Comparison of ENCODE assay signal across 8 mouse cellular contexts in genomic region chr11:86484910-86485510, GRCm38 (mm10). TPM values are rescaled to one million over a fixed set of nuclear protein-coding genes. Genes with fewer than 3 reads are reported as not detected.
DNase-seq lines count a peak whose midpoint lies in the region; ATAC-seq lines count a peak whose summit lies in the region.

No protein-coding gene starts in this region.

- H3K4me3 ChIP-seq in forebrain, embryonic 13.5 days = peak overlapping the region; percentile 70
- H3K4me3 ChIP-seq in hindbrain, embryonic 13.5 days = peak overlapping the region; percentile 64

- H3K9me3 ChIP-seq in forebrain, embryonic 13.5 days (replicated peaks) = no peaks in the 10 kb centered on the region
- no peaks in the 10 kb centered on the region for H3K9me3 ChIP-seq in hindbrain, embryonic 13.5 days

- peaks cover 8% of the 10 kb centered on the region; the same call in 1 of the 2 replicates for H3K27me3 ChIP-seq in forebrain, embryonic 13.5 days
- H3K27me3 ChIP-seq in hindbrain, embryonic 13.5 days = no peaks in the 10 kb centered on the region

- H3K4me2 ChIP-seq in forebrain, embryonic 13.5 days = peak overlapping the region; percentile 73
- H3K4me2 ChIP-seq in hindbrain, embryonic 13.5 days = peak overlapping the region; percentile 73

- H3K36me3 ChIP-seq in forebrain, embryonic 13.5 days (ENCODE audit: poor library complexity, severe bottlenecking) = 0 out of 2 replicates have a peak, but pooled peaks cover 7% of the 10 kb centered on the region
- peaks cover 8% of the 10 kb centered on the region for H3K36me3 ChIP-seq in hindbrain, embryonic 13.5 days

- peak overlapping the region; percentile 75 for H3K27ac ChIP-seq in forebrain, embryonic 13.5 days
- peak overlapping the region; percentile 88 for H3K27ac ChIP-seq in hindbrain, embryonic 13.5 days

- intact Hi-C loops in left cerebral cortex, postnatal 14 days (cut with DNase I) = no loop called here

- H3K4me1 ChIP-seq in forebrain, embryonic 13.5 days = peaks cover 8% of the 10 kb centered on the region
- H3K4me1 ChIP-seq in hindbrain, embryonic 13.5 days (replicated peaks) = peaks cover 9% of the 10 kb centered on the region

- DNase-seq in MEL-GATA-1-ER (ENCODE audit: extremely low read depth, low read depth) = peak; percentile 29
- DNase-seq in c-Kit-positive CD71-positive TER-119-negative erythroid progenitor cells, embryonic 14.5 days (ENCODE audit: low read depth) = peak; percentile 38
- DNase-seq in left cerebral cortex, postnatal 14 days (ENCODE audit: low spot score in 2 of 2) = peak; percentile 50 to 57
- DNase-seq in lung, postnatal 4 days = peak; percentile 49 to 60
- DNase-seq in right cerebral cortex, adult 2 months (ENCODE audit: low spot score in 2 of 2) = peak; percentile 52 to 62
- no peak for DNase-seq in retina, postnatal 1 day

- peak; percentile 66 for ATAC-seq in forebrain, embryonic 13.5 days
- peak; percentile 76 for ATAC-seq in hindbrain, embryonic 13.5 days (ENCODE audit: low FRiP score)

- peak overlapping the region; percentile 75 for H3K9ac ChIP-seq in forebrain, embryonic 13.5 days
- H3K9ac ChIP-seq in hindbrain, embryonic 13.5 days = peak overlapping the region; percentile 79

- 0% methylated on average over 25 of the region's 25 CpGs for WGBS in forebrain, embryonic 13.5 days
- WGBS in hindbrain, embryonic 13.5 days = under 1% methylated on average over 25 of the region's 25 CpGs

RNA-seq across cellular contexts. Expression of gene Rnft1, which starts 0.6 kb away (rescaled TPM):
- polyA plus RNA-seq in forebrain, embryonic 13.5 days (2015; fragmentation: Nextera tagmentation; extraction: Ambion mirVana) = 15.9 and 16.5 TPM in 2 replicates
- polyA plus RNA-seq in hindbrain, embryonic 13.5 days (2015; fragmentation: Nextera tagmentation; extraction: Ambion mirVana) = 16.6 and 17.7 TPM in 2 replicates
- 10 to 100 TPM; 24.4 to 25.3 TPM for total RNA-seq in left cerebral cortex, postnatal 14 days (2021)

RNA-seq across cellular contexts. Expression of gene Rps6kb1, which starts 59.6 kb away (rescaled TPM):
- 62.6 and 63.9 TPM in 2 replicates for polyA plus RNA-seq in forebrain, embryonic 13.5 days (2015; fragmentation: Nextera tagmentation; extraction: Ambion mirVana)
- 62.4 and 66.2 TPM in 2 replicates for polyA plus RNA-seq in hindbrain, embryonic 13.5 days (2015; fragmentation: Nextera tagmentation; extraction: Ambion mirVana)
- 10 to 100 TPM; 38.5 to 38.7 TPM for total RNA-seq in left cerebral cortex, postnatal 14 days (2021)

RNA-seq across cellular contexts. Expression of gene Tubd1, which starts 59.8 kb away (rescaled TPM):
- 9.9 and 10.7 TPM in 2 replicates for polyA plus RNA-seq in forebrain, embryonic 13.5 days (2015; fragmentation: Nextera tagmentation; extraction: Ambion mirVana)
- 7.6 and 7.8 TPM in 2 replicates for polyA plus RNA-seq in hindbrain, embryonic 13.5 days (2015; fragmentation: Nextera tagmentation; extraction: Ambion mirVana)
- total RNA-seq in left cerebral cortex, postnatal 14 days (2021) = 1 to 10 TPM; 6.7 to 7.2 TPM
